In the genomic region with DNA sequence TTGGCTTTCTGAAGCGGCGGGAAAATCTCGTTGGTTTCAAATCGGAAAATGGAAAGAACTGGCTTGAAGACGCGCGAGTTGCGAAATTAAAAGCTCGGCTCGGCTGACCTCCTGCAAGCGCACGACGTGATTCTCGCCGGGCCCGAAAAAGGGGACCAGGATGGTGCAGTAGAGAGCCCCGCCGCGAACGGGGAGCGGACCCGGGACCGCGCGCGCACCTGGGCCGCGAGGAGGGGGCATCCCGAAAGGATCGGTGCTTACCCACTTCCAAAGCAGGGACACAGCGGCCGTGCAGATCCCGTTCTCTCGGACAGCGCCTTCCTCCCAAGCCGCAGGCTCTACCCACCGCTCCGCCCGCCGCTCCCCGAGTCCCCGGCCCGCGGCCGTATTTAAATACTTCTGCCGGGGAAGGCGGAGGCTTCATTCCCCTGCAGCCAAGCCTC, we compare ENCODE assay signal across 9 mouse cellular contexts. TPM values are rescaled to one million over a fixed set of nuclear protein-coding genes. Genes with fewer than 3 reads are reported as not detected.
DNase-seq lines count a peak whose midpoint lies in the region; ATAC-seq and TF ChIP-seq lines count a peak whose summit lies in the region.
"Had no signal": no experiment of that assay in that cellular context is flagged by ENCODE, and none has a peak within 500 bp of the region (broad histone marks: within the 10 kb centered on the region; RNA-seq: fewer than 3 reads in every experiment).

No protein-coding gene starts in this region.

- WGBS in lung, embryonic 16.5 days, result under 1% methylated on average over 40 of the region's 47 CpGs
- WGBS in hindbrain, postnatal 0 days, result under 1% methylated on average over 46 of the region's 47 CpGs
- WGBS in midbrain, postnatal 0 days, result under 1% methylated on average over 37 of the region's 47 CpGs

- no peak for TF ChIP-seq POLR2A in cortical plate, adult 2 months (IDR thresholded peaks at IDR 0.05; ENCODE audit: extremely low read depth, insufficient read depth, low read length)

- H3K27me3 ChIP-seq in lung, embryonic 16.5 days (ENCODE audit: control insufficient read depth, insufficient read depth, low read depth, low read length), result no peaks in the 10 kb centered on the region
- H3K27me3 ChIP-seq in hindbrain, postnatal 0 days (ENCODE audit: insufficient read depth, low read length), result no peaks in the 10 kb centered on the region
- H3K27me3 ChIP-seq in midbrain, postnatal 0 days (ENCODE audit: insufficient read depth, low read length), result no peaks in the 10 kb centered on the region

- H3K36me3 ChIP-seq in lung, embryonic 16.5 days (ENCODE audit: control insufficient read depth, insufficient read depth, low read length), result no peaks in the 10 kb centered on the region
- no peaks in the 10 kb centered on the region for H3K36me3 ChIP-seq in hindbrain, postnatal 0 days (ENCODE audit: insufficient read depth, low read length)
- no peaks in the 10 kb centered on the region for H3K36me3 ChIP-seq in midbrain, postnatal 0 days (ENCODE audit: insufficient read depth, low read length)

- no peaks in the 10 kb centered on the region for H3K9me3 ChIP-seq in lung, embryonic 16.5 days (ENCODE audit: control insufficient read depth, low read length)
- no peaks in the 10 kb centered on the region for H3K9me3 ChIP-seq in hindbrain, postnatal 0 days (ENCODE audit: low read length)
- no peaks in the 10 kb centered on the region for H3K9me3 ChIP-seq in midbrain, postnatal 0 days (ENCODE audit: low read length)

- H3K9ac ChIP-seq in lung, embryonic 16.5 days (ENCODE audit: low read length), result peak overlapping the region; percentile 81
- peak overlapping the region; percentile 73 for H3K9ac ChIP-seq in hindbrain, postnatal 0 days (replicated peaks; ENCODE audit: low read length)
- H3K9ac ChIP-seq in midbrain, postnatal 0 days (replicated peaks; ENCODE audit: low read length, poor library complexity, severe bottlenecking), result peak overlapping the region; percentile 78

- no peak for ATAC-seq in lung, embryonic 16.5 days (ENCODE audit: low read depth)
- no peak; the same call in 1 of the 2 replicates for ATAC-seq in hindbrain, postnatal 0 days
- ATAC-seq in midbrain, postnatal 0 days (ENCODE audit: low FRiP score), result peak; percentile 62

- H3K27ac ChIP-seq in lung, embryonic 16.5 days (ENCODE audit: low read length), result peak overlapping the region; percentile 86
- no peak overlapping the region; the same call in 1 of the 2 replicates for H3K27ac ChIP-seq in cortical plate, adult 2 months (ENCODE audit: insufficient read depth, low read length)
- H3K27ac ChIP-seq in hindbrain, postnatal 0 days, result peak overlapping the region; percentile 86
- peak overlapping the region; percentile 82 for H3K27ac ChIP-seq in midbrain, postnatal 0 days (ENCODE audit: low read depth, low read length)

- H3K4me2 ChIP-seq in lung, embryonic 16.5 days (ENCODE audit: low read depth, low read length), result peak overlapping the region; percentile 56
- H3K4me2 ChIP-seq in hindbrain, postnatal 0 days (ENCODE audit: low read depth, low read length), result peak overlapping the region; percentile 90
- H3K4me2 ChIP-seq in midbrain, postnatal 0 days (ENCODE audit: low read depth, low read length, poor library complexity, severe bottlenecking), result peak overlapping the region; percentile 89

- DNase-seq in lung, postnatal 25 days (ENCODE audit: low spot score), result no peak
- DNase-seq in hindbrain, postnatal 0 days (ENCODE audit: low spot score), result peak; percentile 61
- DNase-seq in midbrain, postnatal 0 days (ENCODE audit: low spot score), result peak; percentile 53
- no peak for DNase-seq in spleen, postnatal 36 days (ENCODE audit: low spot score in 2 of 2)
- DNase-seq in layer of hippocampus, postnatal 10 days (ENCODE audit: low spot score in 2 of 2), result no peak
- DNase-seq in adrenal gland, postnatal 10 days, result no peak

- peak overlapping the region; percentile 78 for H3K4me3 ChIP-seq in lung, embryonic 16.5 days (ENCODE audit: low read length)
- H3K4me3 ChIP-seq in cortical plate, adult 2 months (ENCODE audit: insufficient read depth, low read length), result peak overlapping the region; percentile 64
- peak overlapping the region; percentile 89 for H3K4me3 ChIP-seq in hindbrain, postnatal 0 days (ENCODE audit: low read length)
- peak overlapping the region; percentile 75 for H3K4me3 ChIP-seq in midbrain, postnatal 0 days (ENCODE audit: low read depth, low read length)

- TF ChIP-seq CTCF in cortical plate, adult 2 months (IDR thresholded peaks at IDR 0.05; ENCODE audit: extremely low read depth, insufficient read depth, low read length), result no peak
- no peak for TF ChIP-seq CTCF in hindbrain, postnatal 0 days (IDR thresholded peaks at IDR 0.05; ENCODE audit: low read depth)
- TF ChIP-seq CTCF in midbrain, postnatal 0 days (IDR thresholded peaks at IDR 0.05), result no peak

- peaks cover 12% of the 10 kb centered on the region for H3K4me1 ChIP-seq in lung, embryonic 16.5 days (replicated peaks; ENCODE audit: control insufficient read depth, insufficient read depth, low read length)
- H3K4me1 ChIP-seq in cortical plate, adult 2 months (ENCODE audit: control insufficient read depth, insufficient read depth, low read length), result no peaks in the 10 kb centered on the region; the same call in 1 of the 2 replicates
- H3K4me1 ChIP-seq in hindbrain, postnatal 0 days (ENCODE audit: insufficient read depth, low read length), result no peaks in the 10 kb centered on the region
- H3K4me1 ChIP-seq in midbrain, postnatal 0 days (ENCODE audit: insufficient read depth, low read length), result 0 out of 2 replicates have a peak, but pooled peaks cover 2% of the 10 kb centered on the region

RNA-seq across cellular contexts. Expression of a gene that starts 0.4 kb away (rescaled TPM):
- polyA plus RNA-seq in lung, embryonic 16.5 days (2015; fragmentation: Nextera tagmentation; extraction: Ambion mirVana), result 139 and 148 TPM in 2 replicates
- 25.2 and 26.5 TPM in 2 replicates for polyA plus RNA-seq in cortical plate, adult 2 months (2012; rRNA removed)
- 15.0 and 18.8 TPM in 2 replicates for total RNA-seq in hindbrain, postnatal 0 days (2014; rRNA removed)
- 30.7 and 32.1 TPM in 2 replicates for polyA plus RNA-seq in hindbrain, postnatal 0 days (2015; fragmentation: Nextera tagmentation; extraction: Ambion mirVana)
- 17.4 and 24.9 TPM in 2 replicates for total RNA-seq in midbrain, postnatal 0 days (2014; rRNA removed)
- polyA plus RNA-seq in midbrain, postnatal 0 days (2015; fragmentation: Nextera tagmentation; extraction: Ambion mirVana), result 28.7 and 29.6 TPM in 2 replicates
- 10 to 100 TPM; 27.7 to 33.7 TPM for total RNA-seq in layer of hippocampus, postnatal 10 days (2021)
- total RNA-seq in adrenal gland, postnatal 10 days (2021), result 10 to 100 TPM; 46.9 to 47.9 TPM

RNA-seq across cellular contexts. Expression of a gene that starts 44.1 kb away (rescaled TPM):
- 55.7 TPM in 2 replicates for polyA plus RNA-seq in lung, embryonic 16.5 days (2015; fragmentation: Nextera tagmentation; extraction: Ambion mirVana)
- polyA plus RNA-seq in cortical plate, adult 2 months (2012; rRNA removed), result 40.6 and 43.7 TPM in 2 replicates
- 19.4 and 23.4 TPM in 2 replicates for total RNA-seq in hindbrain, postnatal 0 days (2014; rRNA removed)
- 65.5 and 66.8 TPM in 2 replicates for polyA plus RNA-seq in hindbrain, postnatal 0 days (2015; fragmentation: Nextera tagmentation; extraction: Ambion mirVana)
- total RNA-seq in midbrain, postnatal 0 days (2014; rRNA removed), result 18.6 and 34.3 TPM in 2 replicates
- polyA plus RNA-seq in midbrain, postnatal 0 days (2015; fragmentation: Nextera tagmentation; extraction: Ambion mirVana), result 66.2 and 68.4 TPM in 2 replicates
- total RNA-seq in layer of hippocampus, postnatal 10 days (2021), result 10 to 100 TPM; 37.4 to 38.2 TPM
- total RNA-seq in adrenal gland, postnatal 10 days (2021), result 10 to 100 TPM; 69.8 to 74.1 TPM

RNA-seq across cellular contexts. Expression of a gene that starts 44.1 kb away (rescaled TPM):
- polyA plus RNA-seq in lung, embryonic 16.5 days (2015; fragmentation: Nextera tagmentation; extraction: Ambion mirVana), result 1,031 and 1,063 TPM in 2 replicates
- 722 and 754 TPM in 2 replicates for polyA plus RNA-seq in cortical plate, adult 2 months (2012; rRNA removed)
- 890 and 1,017 TPM in 2 replicates for total RNA-seq in hindbrain, postnatal 0 days (2014; rRNA removed)
- polyA plus RNA-seq in hindbrain, postnatal 0 days (2015; fragmentation: Nextera tagmentation; extraction: Ambion mirVana), result 640 and 652 TPM in 2 replicates
- total RNA-seq in midbrain, postnatal 0 days (2014; rRNA removed), result 896 and 1,170 TPM in 2 replicates
- 615 and 622 TPM in 2 replicates for polyA plus RNA-seq in midbrain, postnatal 0 days (2015; fragmentation: Nextera tagmentation; extraction: Ambion mirVana)
- total RNA-seq in layer of hippocampus, postnatal 10 days (2021), result 100 to 1,000 TPM; 633 to 651 TPM
- total RNA-seq in adrenal gland, postnatal 10 days (2021), result 1,000 to 10,000 TPM; 1,097 to 1,198 TPM

RNA-seq across cellular contexts. Expression of a gene that starts 57.2 kb away (rescaled TPM):
- not detected in 2 replicates for polyA plus RNA-seq in lung, embryonic 16.5 days (2015; fragmentation: Nextera tagmentation; extraction: Ambion mirVana)
- 0.49 TPM in 1 of 2 replicates, not detected in the other for polyA plus RNA-seq in cortical plate, adult 2 months (2012; rRNA removed)
- not detected in 2 replicates for total RNA-seq in hindbrain, postnatal 0 days (2014; rRNA removed)
- polyA plus RNA-seq in hindbrain, postnatal 0 days (2015; fragmentation: Nextera tagmentation; extraction: Ambion mirVana), result not detected in 2 replicates
- total RNA-seq in midbrain, postnatal 0 days (2014; rRNA removed), result not detected in 2 replicates
- not detected in 2 replicates for polyA plus RNA-seq in midbrain, postnatal 0 days (2015; fragmentation: Nextera tagmentation; extraction: Ambion mirVana)
- total RNA-seq in layer of hippocampus, postnatal 10 days (2021), result not detected
- total RNA-seq in adrenal gland, postnatal 10 days (2021), result not detected
- polyA plus RNA-seq: gonadal fat pad, adult 2 months had no signal

Comparison
In these comparisons a context has a peak if more than half of its experiments do, and no peak if none do; other contexts are left out.
1. DNase-seq: peak in hindbrain, postnatal 0 days (single experiment) and midbrain, postnatal 0 days (single experiment); none in lung, postnatal 25 days (single experiment), spleen, postnatal 36 days (0 of 2), layer of hippocampus, postnatal 10 days (0 of 2) and adrenal gland, postnatal 10 days (single experiment).
2. Peak in every context shown above with its lines, with median percentiles within 50 percentile points of each other: H3K4me2 ChIP-seq, H3K4me3 ChIP-seq and H3K9ac ChIP-seq.